Mouse (Mus musculus) myocyte (in vitro differentiated cells): ENCODE results near the gene Tpst2. TPM values are rescaled to one million over a fixed set of nuclear protein-coding genes. Genes with fewer than 3 reads are reported as not detected.

ENCODE experiments used
- H3K27me3 ChIP-seq: one replicate; pipeline ENCODE4 v1.6.1; 2011; ENCODE audit not compliant: control insufficient read depth, insufficient read depth, insufficient read length
- H3K36me3 ChIP-seq: one replicate; pipeline ENCODE4 v1.6.1; 2011; ENCODE audit not compliant: control insufficient read depth, insufficient read depth
- H3K4me2 ChIP-seq: one replicate; pipeline ENCODE4 v1.6.1; 2011; ENCODE audit warnings: low read depth, control low read depth
- H3K4me3 ChIP-seq: one replicate; pipeline ENCODE4 v1.5.1; 2011; ENCODE audit warnings: mild to moderate bottlenecking, control low read depth, moderate library complexity
- H3K79me2 ChIP-seq: one replicate; pipeline ENCODE4 v1.6.1; 2011; ENCODE audit not compliant: control insufficient read depth, insufficient read depth
- H3ac ChIP-seq: one replicate; pipeline ENCODE4 v1.6.1; 2011; ENCODE audit not compliant: control insufficient read depth, insufficient read length
- CEBPB ChIP-seq: IDR thresholded peaks from 2 replicates; pipeline ENCODE4 v1.6.1; 2011; ENCODE audit warnings: mild to moderate bottlenecking, moderate library complexity; ENCODE audit not compliant: poor library complexity, insufficient read depth, severe bottlenecking
- E2F4 ChIP-seq: IDR thresholded peaks from one replicate; pipeline ENCODE4 v1.6.1; 2011; ENCODE audit warnings: mild to moderate bottlenecking, control low read depth, moderate library complexity; ENCODE audit not compliant: insufficient read depth
- MAX ChIP-seq: IDR thresholded peaks from one replicate; pipeline ENCODE4 v1.6.1; 2011; ENCODE audit warnings: low read depth, mild to moderate bottlenecking, control low read depth
- MYOD1 ChIP-seq, 3 experiments: IDR thresholded peaks; one replicate each; pipeline ENCODE4 v1.6.1; 2011; ENCODE audit warnings: control low read depth in 2 of 3, low read depth in 2 of 3, mild to moderate bottlenecking in 2 of 3, moderate library complexity in 1 of 3; ENCODE audit not compliant: insufficient read length in 2 of 3, control insufficient read depth in 1 of 3
- MYOG ChIP-seq, 3 experiments: IDR thresholded peaks; one replicate each; pipeline ENCODE4 v1.6.1; 2011; ENCODE audit warnings: control low read depth in 2 of 3, low read depth in 2 of 3, mild to moderate bottlenecking in 2 of 3; ENCODE audit not compliant: insufficient read length in 2 of 3, control insufficient read depth in 1 of 3, insufficient read depth in 1 of 3
- POLR2A ChIP-seq: IDR thresholded peaks from one replicate; pipeline ENCODE4 v1.6.1; 2011; ENCODE audit warnings: low read depth, mild to moderate bottlenecking, control low read depth, moderate library complexity; ENCODE audit not compliant: insufficient read length
- POLR2AphosphoS2 ChIP-seq: IDR thresholded peaks from one replicate; pipeline ENCODE4 v1.6.1; 2011; ENCODE audit warnings: low read depth, control low read depth; ENCODE audit not compliant: insufficient read length
- REST ChIP-seq: IDR thresholded peaks from one replicate; pipeline ENCODE4 v1.6.1; 2011; ENCODE audit warnings: mild to moderate bottlenecking, control low read depth, moderate library complexity; ENCODE audit not compliant: insufficient read depth, insufficient read length
- SRF ChIP-seq: IDR thresholded peaks from one replicate; pipeline ENCODE4 v1.6.1; 2011; ENCODE audit warnings: low read depth; ENCODE audit not compliant: control insufficient read depth, insufficient read length
- TCF12 ChIP-seq: IDR thresholded peaks from one replicate; pipeline ENCODE4 v1.6.1; 2011; ENCODE audit warnings: mild to moderate bottlenecking, control low read depth; ENCODE audit not compliant: poor library complexity, insufficient read depth, severe bottlenecking
- TCF3 ChIP-seq: IDR thresholded peaks from one replicate; pipeline ENCODE4 v1.6.1; 2011; ENCODE audit warnings: low read depth, control low read depth; ENCODE audit not compliant: insufficient read length
- USF1 ChIP-seq: IDR thresholded peaks from one replicate; pipeline ENCODE4 v1.6.1; 2011; ENCODE audit warnings: low read depth, mild to moderate bottlenecking, control low read depth, moderate library complexity
- polyA plus RNA-seq: library from polyadenylated mRNA; unstranded; fragments of >200 nt; fragmentation: generic; extraction: Trizol; gene quantifications from one replicate; pipeline ENCODE4 v1.2.1, GENCODE M21; 2012; ENCODE audit warnings: missing spikeins

Gene Tpst2
- 94.7 TPM for polyA plus RNA-seq

DNA sequence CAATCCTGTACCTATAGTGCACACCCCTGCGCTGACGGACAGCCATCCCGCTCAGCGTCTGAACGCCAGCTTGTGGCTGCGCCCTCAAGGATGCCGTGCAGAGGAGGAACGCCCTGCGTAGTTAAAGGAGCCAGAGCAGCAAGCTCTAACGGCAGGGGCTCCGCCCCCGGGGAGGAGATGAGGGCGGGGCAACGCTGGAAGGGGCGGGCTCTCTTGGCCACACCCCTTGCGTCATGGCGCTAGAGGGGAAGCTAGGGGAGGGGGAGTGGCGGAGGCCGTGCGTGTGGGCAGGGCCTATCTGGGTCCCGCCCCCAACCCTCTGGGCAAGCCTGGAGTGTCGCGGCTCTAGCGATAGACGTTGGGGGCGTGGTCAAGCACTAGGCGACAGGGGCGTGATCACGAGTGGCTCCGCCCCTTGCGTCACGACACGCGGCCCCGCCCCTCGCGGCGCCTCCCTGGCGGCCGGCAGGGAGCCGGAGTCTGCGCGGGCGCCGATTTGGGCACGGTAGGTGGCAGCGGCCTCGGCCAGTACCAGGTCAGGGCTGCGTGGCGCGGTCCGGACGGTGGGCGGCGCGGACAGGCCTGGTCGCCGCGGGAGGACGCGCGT is at the start of gene Tpst2:
Gene Tpst2 (plus strand): TSS at position 425 of the 607 bp plus-strand sequence.
- no peaks in the 10 kb centered on the region for H3K36me3 ChIP-seq
- peak within 1 kb of the TSS; percentile 72 for H3ac ChIP-seq
- H3K4me2 ChIP-seq = peak within 1 kb of the TSS; percentile 99
- no peaks in the 10 kb centered on the region for H3K27me3 ChIP-seq
- H3K79me2 ChIP-seq = peaks cover 40% of the 10 kb centered on the region
- TF ChIP-seq POLR2AphosphoS2 (peak; percentile 99), SRF (no peak), REST (peak; percentile 23), POLR2A (peak; percentile 97), MYOG (IDR thresholded peaks at IDR 0.05; ENCODE audit: control insufficient read depth in 1 of 3, insufficient read depth in 1 of 3, insufficient read length in 2 of 3, low read depth in 2 of 3) (peak in 1 of 3 experiments; percentile 21), CEBPB (no peak), MYOD1 (IDR thresholded peaks at IDR 0.05; ENCODE audit: control insufficient read depth in 1 of 3, insufficient read length in 2 of 3, low read depth in 2 of 3) (peak in 1 of 3 experiments; percentile 27)
- peak within 1 kb of the TSS; percentile 84 for H3K4me3 ChIP-seq

DNA sequence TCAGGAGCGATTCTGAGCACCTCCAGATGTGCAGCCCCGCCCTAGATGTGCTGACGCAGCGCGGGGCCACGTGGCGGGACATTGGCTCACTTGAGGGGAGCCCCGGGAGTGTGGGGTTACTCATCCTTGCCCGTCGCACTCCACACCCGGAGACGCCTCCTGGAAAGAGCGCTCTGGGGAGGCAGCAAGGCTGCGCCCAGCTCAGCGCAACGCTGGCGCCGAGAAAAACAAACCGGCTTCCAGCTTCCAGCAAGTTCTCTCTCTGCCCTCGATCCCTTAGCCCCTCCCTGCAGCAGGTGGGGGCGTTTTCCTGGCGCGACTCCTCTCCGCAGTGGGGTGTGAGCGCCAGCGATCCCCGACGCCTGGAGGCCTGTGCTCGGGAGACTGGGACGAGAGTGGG is 49.1 kb upstream of the Tpst2 start:
- peaks cover 40% of the 10 kb centered on the region for H3K27me3 ChIP-seq
- H3K4me3 ChIP-seq = no peak overlapping the region

DNA sequence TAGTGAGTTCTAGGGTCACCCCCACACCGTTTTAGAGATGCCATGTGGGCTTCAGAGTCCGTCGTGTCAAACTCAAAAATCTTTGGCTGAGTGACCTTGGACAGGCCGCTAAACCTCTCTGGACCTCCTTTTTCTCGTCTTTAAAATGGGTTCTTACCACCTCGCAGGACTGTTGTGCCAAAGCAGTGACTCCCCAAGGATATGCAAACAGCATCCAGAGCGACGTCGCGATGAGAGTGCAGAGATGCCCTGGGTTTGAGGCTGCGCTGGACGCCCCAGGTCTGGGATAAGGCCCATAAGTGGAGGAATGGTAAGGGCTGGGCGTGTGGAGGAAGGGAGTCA is 48.6 kb upstream of the Tpst2 start:
- Histone ChIP-seq H3K4me2 (peak overlapping the region; percentile 30), H3K79me2 (no peaks in the 10 kb centered on the region), H3K4me3 (no peak overlapping the region), H3K36me3 (no peaks in the 10 kb centered on the region), H3K27me3 (peaks cover 40% of the 10 kb centered on the region), H3ac (no peak overlapping the region)
- TF ChIP-seq MYOD1 (IDR thresholded peaks at IDR 0.05; ENCODE audit: control insufficient read depth in 1 of 3, insufficient read length in 2 of 3, low read depth in 2 of 3) (no peak), E2F4 (no peak), CEBPB (no peak), SRF (no peak), MYOG (IDR thresholded peaks at IDR 0.05; ENCODE audit: control insufficient read depth in 1 of 3, insufficient read depth in 1 of 3, insufficient read length in 2 of 3, low read depth in 2 of 3) (no peak), POLR2A (no peak), USF1 (no peak), TCF12 (no peak), TCF3 (no peak), MAX (no peak), REST (no peak), POLR2AphosphoS2 (no peak)

More for the DNA sequence above, 49.1 kb upstream of the Tpst2 start:
- Histone ChIP-seq H3ac (no peak overlapping the region), H3K79me2 (no peaks in the 10 kb centered on the region), H3K4me2 (peak overlapping the region; percentile 18), H3K36me3 (no peaks in the 10 kb centered on the region)
- TF ChIP-seq POLR2AphosphoS2 (no peak), MYOD1 (IDR thresholded peaks at IDR 0.05; ENCODE audit: control insufficient read depth in 1 of 3, insufficient read length in 2 of 3, low read depth in 2 of 3) (no peak), MAX (no peak), TCF12 (no peak), USF1 (no peak), TCF3 (no peak), SRF (no peak), POLR2A (no peak)

DNA sequence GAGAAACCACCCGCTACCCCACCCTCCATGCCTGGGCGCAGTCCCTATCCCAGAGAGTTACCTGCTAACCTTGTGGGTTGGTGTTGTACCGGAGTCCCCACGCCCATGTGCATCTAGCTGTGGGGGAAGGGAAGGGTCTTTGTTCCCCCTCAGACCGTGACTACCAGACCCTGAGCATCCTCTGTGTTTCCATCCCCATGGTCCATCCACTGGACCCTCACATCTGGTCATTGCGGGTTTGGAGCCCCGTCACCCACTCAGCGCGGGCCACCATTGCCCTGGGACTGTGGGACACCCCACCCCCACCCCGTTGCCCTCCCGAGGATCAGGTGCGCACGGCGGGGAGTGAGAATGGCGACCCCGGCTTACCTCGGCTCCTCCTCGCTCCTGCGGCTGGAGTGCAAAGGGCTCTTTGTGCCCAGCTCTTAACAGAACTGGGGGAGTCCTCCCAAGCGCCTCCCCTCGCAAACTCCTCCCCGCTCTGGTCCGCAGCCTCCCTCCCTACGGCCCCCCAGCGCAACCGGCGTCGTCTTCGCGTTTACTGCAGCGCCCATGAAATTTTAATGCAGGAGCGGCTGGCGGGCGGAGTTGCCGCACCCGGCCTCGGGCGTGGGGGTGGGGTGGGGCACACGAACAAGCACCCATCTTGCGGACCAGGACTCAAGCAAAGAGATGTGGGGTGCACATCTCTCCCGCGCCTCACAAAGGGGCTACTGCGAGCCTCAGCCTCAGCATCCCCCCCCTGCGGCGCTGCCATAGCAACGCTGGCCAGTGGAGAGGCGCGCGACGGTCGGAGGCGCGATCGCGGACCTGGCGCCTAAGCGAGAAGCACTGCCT is 48.0 kb upstream of the Tpst2 start:
- Histone ChIP-seq H3K36me3 (no peaks in the 10 kb centered on the region), H3K79me2 (no peaks in the 10 kb centered on the region), H3K4me2 (peak overlapping the region; percentile 30), H3K27me3 (peaks cover 40% of the 10 kb centered on the region), H3ac (no peak overlapping the region), H3K4me3 (no peak overlapping the region)
- TF ChIP-seq MYOD1 (IDR thresholded peaks at IDR 0.05; ENCODE audit: control insufficient read depth in 1 of 3, insufficient read length in 2 of 3, low read depth in 2 of 3) (no peak), MAX (no peak), MYOG (IDR thresholded peaks at IDR 0.05; ENCODE audit: control insufficient read depth in 1 of 3, insufficient read depth in 1 of 3, insufficient read length in 2 of 3, low read depth in 2 of 3) (no peak), SRF (no peak), USF1 (no peak), TCF12 (no peak), POLR2A (no peak), TCF3 (no peak), CEBPB (no peak), E2F4 (no peak), POLR2AphosphoS2 (no peak), REST (no peak)
